Mouse (Mus musculus): ENCODE measurements around the gene Esrp2. TPM values are rescaled to one million over a fixed set of nuclear protein-coding genes. Genes with fewer than 3 reads are reported as not detected.

The Esrp2 gene
- total RNA-seq, 2 experiments from 2014 or later = 0.08 TPM; not detected in 1

GRCm38 (mm10) chr8:106149801-106150652, 13.3 kb upstream of the Esrp2 start, which contains the start of gene Pla2g15:
Pla2g15 (plus strand) TSS chr8:106150399.
- peak; percentile 99 for ATAC-seq (replicated peaks; ENCODE audit: low FRiP score, poor library complexity, severe bottlenecking)

GRCm38 (mm10) chr8:106149025-106149424, 12.3 kb upstream of the Esrp2 start:
- no peak for ATAC-seq (replicated peaks; ENCODE audit: low FRiP score, poor library complexity, severe bottlenecking)

GRCm38 (mm10) chr8:106147868-106148565, 11.2 kb upstream of the Esrp2 start:
- ATAC-seq (replicated peaks; ENCODE audit: low FRiP score, poor library complexity, severe bottlenecking) = no peak

- no peak for ATAC-seq (replicated peaks; ENCODE audit: low FRiP score, poor library complexity, severe bottlenecking)
These were observed 9.2 kb upstream of the Esrp2 start for GRCm38 (mm10) chr8:106146014-106146413.

GRCm38 (mm10) chr8:106145331-106145730, 8.6 kb upstream of the Esrp2 start:
- no peak for ATAC-seq (replicated peaks; ENCODE audit: low FRiP score, poor library complexity, severe bottlenecking)

GRCm38 (mm10) chr8:106140769-106141168, 4.0 kb upstream of the Esrp2 start:
- peak; percentile 78 for ATAC-seq (replicated peaks; ENCODE audit: low FRiP score, poor library complexity, severe bottlenecking)

- no peak for ATAC-seq (replicated peaks; ENCODE audit: low FRiP score, poor library complexity, severe bottlenecking)
These were observed 3.4 kb upstream of the Esrp2 start for GRCm38 (mm10) chr8:106140191-106140590.

GRCm38 (mm10) chr8:106138616-106139015, 1.8 kb upstream of the Esrp2 start:
- ATAC-seq (replicated peaks; ENCODE audit: low FRiP score, poor library complexity, severe bottlenecking) = no peak

GRCm38 (mm10) chr8:106137906-106138477, 1.2 kb upstream of the Esrp2 start:
- ATAC-seq (replicated peaks; ENCODE audit: low FRiP score, poor library complexity, severe bottlenecking) = no peak

GRCm38 (mm10) chr8:106137218-106137905, 588 bp upstream of the Esrp2 start:
- no peak for ATAC-seq (replicated peaks; ENCODE audit: low FRiP score, poor library complexity, severe bottlenecking)

- ATAC-seq (replicated peaks; ENCODE audit: low FRiP score, poor library complexity, severe bottlenecking) = no peak
These were observed 1.1 kb downstream of the Esrp2 start for GRCm38 (mm10) chr8:106135672-106136071.

- ATAC-seq (replicated peaks; ENCODE audit: low FRiP score, poor library complexity, severe bottlenecking) = no peak
These were observed 1.8 kb downstream of the Esrp2 start for GRCm38 (mm10) chr8:106134751-106135571.

- ATAC-seq (replicated peaks; ENCODE audit: low FRiP score, poor library complexity, severe bottlenecking) = no peak
These were observed 2.8 kb downstream of the Esrp2 start for GRCm38 (mm10) chr8:106133946-106134345.

- no peak for ATAC-seq (replicated peaks; ENCODE audit: low FRiP score, poor library complexity, severe bottlenecking)
These were observed 3.2 kb downstream of the Esrp2 start for GRCm38 (mm10) chr8:106133526-106133925.

GRCm38 (mm10) chr8:106132356-106132755, 4.4 kb downstream of the Esrp2 start:
- no peak for ATAC-seq (replicated peaks; ENCODE audit: low FRiP score, poor library complexity, severe bottlenecking)

GRCm38 (mm10) chr8:106131488-106132222, 5.1 kb downstream of the Esrp2 start:
- ATAC-seq (replicated peaks; ENCODE audit: low FRiP score, poor library complexity, severe bottlenecking) = no peak

- no peak for ATAC-seq (replicated peaks; ENCODE audit: low FRiP score, poor library complexity, severe bottlenecking)
These were observed 5.8 kb downstream of the Esrp2 start for GRCm38 (mm10) chr8:106131021-106131420.

GRCm38 (mm10) chr8:106130505-106130904, 6.3 kb downstream of the Esrp2 start:
- ATAC-seq (replicated peaks; ENCODE audit: low FRiP score, poor library complexity, severe bottlenecking) = no peak

- ATAC-seq (replicated peaks; ENCODE audit: low FRiP score, poor library complexity, severe bottlenecking) = no peak
These were observed 6.8 kb downstream of the Esrp2 start for GRCm38 (mm10) chr8:106129997-106130396.

Measured in erythroid progenitor cell, adult 5-6 weeks (primary cell).